Mouse (Mus musculus): ENCODE measurements around the gene Rpl21. TPM values are rescaled to one million over a fixed set of nuclear protein-coding genes. Genes with fewer than 3 reads are reported as not detected.

The Rpl21 gene
- polyA plus RNA-seq, 1 experiment from 2014 or later: 608 TPM

DNA sequence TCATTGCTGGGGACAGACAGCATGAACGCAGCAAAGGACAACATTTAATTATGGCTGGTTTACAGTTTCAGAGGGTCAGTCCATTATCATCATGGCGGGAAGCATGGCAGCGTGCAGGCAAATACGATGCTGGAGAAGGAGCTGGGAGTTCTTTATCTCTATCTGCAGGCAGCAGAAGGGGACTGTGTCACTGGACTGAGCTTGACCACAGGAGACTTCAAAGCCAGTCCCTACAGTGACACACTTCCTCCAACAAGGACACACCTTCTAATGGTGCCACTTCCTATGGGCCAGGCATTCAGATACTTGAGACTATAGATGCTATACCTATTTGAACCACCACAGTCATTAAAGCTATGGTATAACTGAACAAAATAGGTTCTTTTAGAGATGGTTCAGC lies 17.3 kb upstream of the Rpl21 start:
- Histone ChIP-seq H3K9me3 (replicated peaks; ENCODE audit: control insufficient read depth, low read length) (no peaks in the 10 kb centered on the region), H3K9ac (replicated peaks; ENCODE audit: low read length) (no peak overlapping the region), H3K27ac (replicated peaks; ENCODE audit: low read depth, low read length) (no peak overlapping the region), H3K4me3 (ENCODE audit: low read depth, low read length) (no peak overlapping the region), H3K4me2 (ENCODE audit: low read depth, low read length) (no peak overlapping the region), H3K4me1 (ENCODE audit: control insufficient read depth, insufficient read depth, low read length) (no peaks in the 10 kb centered on the region), H3K36me3 (replicated peaks; ENCODE audit: control insufficient read depth, insufficient read depth, low read depth, low read length) (no peaks in the 10 kb centered on the region), H3K27me3 (ENCODE audit: control insufficient read depth, insufficient read depth, low read length) (no peaks in the 10 kb centered on the region)
- ATAC-seq (replicated peaks; ENCODE audit: insufficient number of reproducible peaks, low FRiP score, low TSS enrichment, low read depth): no peak
- WGBS: 79% methylated on average over 4 of the region's 4 CpGs
- no peak for DNase-seq (ENCODE audit: low spot score)

DNA sequence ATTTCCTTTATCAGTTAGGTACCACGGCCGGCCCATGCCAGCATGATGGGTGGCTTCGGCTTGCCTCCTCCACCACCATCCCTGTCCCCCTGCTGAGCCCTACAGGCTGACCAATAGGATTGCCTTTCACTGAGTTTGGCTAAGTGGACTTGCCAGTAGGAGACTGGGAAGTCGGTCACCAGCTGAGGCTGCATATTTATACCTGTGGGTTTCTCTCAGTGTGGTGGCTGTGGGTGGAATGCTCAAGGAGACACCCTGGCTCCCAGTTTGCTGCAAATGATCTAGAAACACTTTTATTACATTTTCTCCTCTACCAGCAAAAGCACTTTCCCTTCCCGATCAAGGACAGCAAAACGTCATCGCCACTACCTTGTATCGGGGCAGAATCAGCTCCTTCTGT lies 15.1 kb upstream of the Rpl21 start:
- ATAC-seq (replicated peaks; ENCODE audit: insufficient number of reproducible peaks, low FRiP score, low TSS enrichment, low read depth) (no peak), DNase-seq (ENCODE audit: low spot score) (no peak)
- Histone ChIP-seq H3K4me3 (ENCODE audit: low read depth, low read length) (no peak overlapping the region), H3K36me3 (replicated peaks; ENCODE audit: control insufficient read depth, insufficient read depth, low read depth, low read length) (no peaks in the 10 kb centered on the region), H3K27me3 (ENCODE audit: control insufficient read depth, insufficient read depth, low read length) (no peaks in the 10 kb centered on the region), H3K9me3 (replicated peaks; ENCODE audit: control insufficient read depth, low read length) (no peaks in the 10 kb centered on the region), H3K9ac (replicated peaks; ENCODE audit: low read length) (no peak overlapping the region), H3K4me1 (ENCODE audit: control insufficient read depth, insufficient read depth, low read length) (no peaks in the 10 kb centered on the region), H3K4me2 (ENCODE audit: low read depth, low read length) (no peak overlapping the region), H3K27ac (replicated peaks; ENCODE audit: low read depth, low read length) (no peak overlapping the region)
- 87% methylated on average over 8 of the region's 8 CpGs for WGBS

DNA sequence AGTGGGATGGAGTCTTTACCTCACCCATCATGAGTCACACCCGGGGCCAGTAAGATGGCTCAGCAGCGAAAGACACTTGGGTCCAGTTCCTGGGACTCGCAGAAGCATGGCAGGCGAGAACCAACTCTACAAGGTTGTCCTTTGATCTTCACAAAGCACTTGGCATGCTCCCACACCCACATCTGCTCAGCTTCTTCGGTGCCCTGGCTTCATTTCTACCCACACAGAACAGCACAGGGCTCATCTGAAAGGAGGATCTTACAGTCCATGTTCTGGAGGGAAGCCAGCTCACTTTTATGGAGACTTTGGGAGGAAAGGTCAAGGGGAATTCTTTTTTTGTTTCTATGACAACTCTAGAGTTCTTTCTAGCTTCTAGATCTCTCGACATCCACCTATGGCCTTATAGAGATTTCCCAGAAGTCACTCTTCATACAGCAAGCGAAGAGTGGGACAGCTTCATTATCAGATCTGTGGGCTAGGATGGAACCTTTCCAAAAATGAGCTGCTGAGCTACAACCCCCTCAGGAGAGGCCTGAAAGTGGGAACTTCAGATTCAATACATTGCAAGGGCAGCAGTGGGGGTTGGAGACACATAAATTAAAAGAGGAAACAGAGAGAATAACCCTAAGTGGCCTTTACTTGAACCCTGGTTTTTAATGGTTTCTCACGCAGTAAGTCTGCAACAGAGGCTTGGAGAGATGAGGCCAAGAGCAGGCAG lies 13.6 kb upstream of the Rpl21 start:
- ATAC-seq (replicated peaks; ENCODE audit: insufficient number of reproducible peaks, low FRiP score, low TSS enrichment, low read depth): no peak
- 86% methylated on average over 8 of the region's 8 CpGs for WGBS
- H3K4me3 ChIP-seq (ENCODE audit: low read depth, low read length): no peak overlapping the region

DNA sequence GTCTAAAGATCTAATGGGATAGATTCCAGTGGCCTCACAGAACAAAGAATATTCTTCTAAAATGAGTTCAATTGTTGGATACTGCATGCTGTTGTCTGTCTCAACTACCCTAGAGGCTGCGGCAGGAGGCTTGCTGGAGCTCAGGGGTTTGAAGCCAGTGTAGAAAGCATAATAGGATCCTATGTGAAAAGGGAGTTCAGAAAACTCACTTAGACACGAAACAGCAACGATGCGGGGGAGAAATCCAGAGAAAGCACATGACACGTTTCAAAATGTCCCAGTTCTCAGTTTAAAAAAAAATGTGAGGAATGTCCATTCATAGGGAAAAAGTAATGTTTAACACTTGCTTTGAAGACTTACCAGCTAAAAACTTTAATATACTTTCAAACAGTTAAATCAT lies 9.7 kb upstream of the Rpl21 start:
- no peaks in the 10 kb centered on the region for H3K9me3 ChIP-seq (replicated peaks; ENCODE audit: control insufficient read depth, low read length)
- no peaks in the 10 kb centered on the region for H3K36me3 ChIP-seq (replicated peaks; ENCODE audit: control insufficient read depth, insufficient read depth, low read depth, low read length)
- H3K4me1 ChIP-seq (ENCODE audit: control insufficient read depth, insufficient read depth, low read length): no peaks in the 10 kb centered on the region
- DNase-seq (ENCODE audit: low spot score) (no peak), ATAC-seq (replicated peaks; ENCODE audit: insufficient number of reproducible peaks, low FRiP score, low TSS enrichment, low read depth) (no peak)
- H3K4me3 ChIP-seq (ENCODE audit: low read depth, low read length): no peak overlapping the region
- no peak overlapping the region for H3K9ac ChIP-seq (replicated peaks; ENCODE audit: low read length)
- no peak overlapping the region for H3K4me2 ChIP-seq (ENCODE audit: low read depth, low read length)
- WGBS: 86% methylated on average over 5 of the region's 5 CpGs
- H3K27me3 ChIP-seq (ENCODE audit: control insufficient read depth, insufficient read depth, low read length): no peaks in the 10 kb centered on the region
- H3K27ac ChIP-seq (replicated peaks; ENCODE audit: low read depth, low read length): no peak overlapping the region

More for the DNA sequence above, 13.6 kb upstream of the Rpl21 start:
- Histone ChIP-seq H3K4me2 (ENCODE audit: low read depth, low read length) (no peak overlapping the region), H3K27me3 (ENCODE audit: control insufficient read depth, insufficient read depth, low read length) (no peaks in the 10 kb centered on the region), H3K4me1 (ENCODE audit: control insufficient read depth, insufficient read depth, low read length) (no peaks in the 10 kb centered on the region), H3K36me3 (replicated peaks; ENCODE audit: control insufficient read depth, insufficient read depth, low read depth, low read length) (no peaks in the 10 kb centered on the region), H3K9me3 (replicated peaks; ENCODE audit: control insufficient read depth, low read length) (no peaks in the 10 kb centered on the region), H3K9ac (replicated peaks; ENCODE audit: low read length) (no peak overlapping the region), H3K27ac (replicated peaks; ENCODE audit: low read depth, low read length) (no peak overlapping the region)
- DNase-seq (ENCODE audit: low spot score): no peak

DNA sequence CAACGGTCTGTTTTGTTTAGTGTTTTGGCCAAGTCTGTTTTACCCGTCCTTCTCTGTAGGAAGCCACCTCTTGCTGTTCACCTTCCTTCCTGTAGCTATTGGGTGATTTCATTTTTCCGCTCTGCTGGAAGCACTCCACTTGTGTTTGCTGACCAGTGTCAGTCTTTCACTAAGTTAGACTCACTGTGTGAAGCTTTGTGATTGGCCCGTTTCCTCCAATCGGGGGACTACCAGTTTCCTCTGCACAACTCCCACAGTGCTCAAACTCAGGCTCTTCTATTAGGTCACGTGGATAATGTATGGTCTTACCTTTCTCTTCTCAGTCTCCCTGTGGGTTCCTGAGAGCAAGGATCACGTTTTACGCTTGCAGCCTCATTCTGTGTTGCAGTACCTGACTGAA lies 3.2 kb upstream of the Rpl21 start:
- no peaks in the 10 kb centered on the region; the same call in 1 of the 2 replicates for H3K36me3 ChIP-seq (replicated peaks; ENCODE audit: control insufficient read depth, insufficient read depth, low read depth, low read length)
- H3K4me2 ChIP-seq (ENCODE audit: low read depth, low read length): no peak overlapping the region
- H3K9me3 ChIP-seq (replicated peaks; ENCODE audit: control insufficient read depth, low read length): no peaks in the 10 kb centered on the region
- 51% methylated on average over 8 of the region's 8 CpGs for WGBS
- H3K4me1 ChIP-seq (ENCODE audit: control insufficient read depth, insufficient read depth, low read length): no peaks in the 10 kb centered on the region
- DNase-seq (ENCODE audit: low spot score): no peak
- H3K27ac ChIP-seq (replicated peaks; ENCODE audit: low read depth, low read length): no peak overlapping the region
- no peak overlapping the region for H3K9ac ChIP-seq (replicated peaks; ENCODE audit: low read length)
- H3K4me3 ChIP-seq (ENCODE audit: low read depth, low read length): no peak overlapping the region
- no peaks in the 10 kb centered on the region for H3K27me3 ChIP-seq (ENCODE audit: control insufficient read depth, insufficient read depth, low read length)
- no peak for ATAC-seq (replicated peaks; ENCODE audit: insufficient number of reproducible peaks, low FRiP score, low TSS enrichment, low read depth)

DNA sequence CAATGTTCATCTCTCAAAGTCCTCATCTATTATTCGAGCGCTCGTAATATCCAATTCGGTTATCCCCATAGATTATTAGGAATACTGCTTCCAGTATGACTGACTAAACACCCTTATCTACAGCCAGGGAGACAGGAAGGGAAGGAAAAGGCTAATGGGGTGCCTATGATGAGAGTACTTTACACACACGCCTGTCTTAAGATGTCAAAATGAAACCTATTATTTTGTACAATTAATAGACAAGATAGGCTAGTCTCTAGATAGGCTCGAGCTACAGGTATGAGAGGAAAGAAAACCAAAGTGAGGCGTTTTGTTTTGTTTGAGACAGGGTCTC lies 288 bp upstream of the Rpl21 start:
- H3K27ac ChIP-seq (replicated peaks; ENCODE audit: low read depth, low read length): no peak overlapping the region
- H3K36me3 ChIP-seq (replicated peaks; ENCODE audit: control insufficient read depth, insufficient read depth, low read depth, low read length): peaks cover 15% of the 10 kb centered on the region
- ATAC-seq (replicated peaks; ENCODE audit: insufficient number of reproducible peaks, low FRiP score, low TSS enrichment, low read depth) (no peak; the same call in 1 of the 2 replicates), DNase-seq (ENCODE audit: low spot score) (no peak)
- 51% methylated on average over 7 of the region's 7 CpGs for WGBS
- no peaks in the 10 kb centered on the region for H3K4me1 ChIP-seq (ENCODE audit: control insufficient read depth, insufficient read depth, low read length)
- no peaks in the 10 kb centered on the region for H3K9me3 ChIP-seq (replicated peaks; ENCODE audit: control insufficient read depth, low read length)
- peak overlapping the region; percentile 95; the same call in 1 of the 2 replicates for H3K4me3 ChIP-seq (ENCODE audit: low read depth, low read length)
- H3K27me3 ChIP-seq (ENCODE audit: control insufficient read depth, insufficient read depth, low read length): no peaks in the 10 kb centered on the region
- H3K4me2 ChIP-seq (ENCODE audit: low read depth, low read length): peak overlapping the region; percentile 41
- H3K9ac ChIP-seq (replicated peaks; ENCODE audit: low read length): peak overlapping the region; percentile 99

DNA sequence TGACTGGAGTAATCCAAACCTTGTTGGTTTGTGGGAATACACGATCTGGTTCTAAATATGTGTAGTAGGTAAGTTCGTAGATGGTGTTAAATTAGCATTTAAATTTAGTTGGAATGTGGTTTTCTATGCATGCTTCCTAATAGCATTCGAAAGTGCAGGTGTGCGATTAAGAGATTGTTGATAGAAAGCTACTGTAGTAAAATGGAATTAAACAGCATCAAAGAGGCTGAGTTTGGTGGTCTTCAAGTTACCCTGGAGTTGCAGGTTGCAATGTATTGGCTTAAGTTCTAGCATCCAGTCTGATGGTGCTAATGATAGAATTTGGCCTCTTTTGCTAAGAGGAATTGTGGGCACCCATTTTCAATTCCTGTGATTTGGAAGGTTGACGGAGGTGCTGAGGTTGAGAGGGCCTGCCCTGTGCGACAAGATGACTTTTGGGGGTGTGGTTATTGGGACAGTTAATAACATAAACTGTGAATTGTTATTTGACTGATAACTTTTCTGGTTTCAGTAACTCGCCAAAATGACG lies 1.0 kb downstream of the Rpl21 start:
- H3K27ac ChIP-seq (replicated peaks; ENCODE audit: low read depth, low read length): no peak overlapping the region
- peak overlapping the region; percentile 41 for H3K4me2 ChIP-seq (ENCODE audit: low read depth, low read length)
- H3K4me1 ChIP-seq (ENCODE audit: control insufficient read depth, insufficient read depth, low read length): no peaks in the 10 kb centered on the region
- 24% methylated on average over 8 of the region's 8 CpGs for WGBS
- H3K9me3 ChIP-seq (replicated peaks; ENCODE audit: control insufficient read depth, low read length): no peaks in the 10 kb centered on the region
- H3K9ac ChIP-seq (replicated peaks; ENCODE audit: low read length): peak overlapping the region; percentile 99
- DNase-seq (ENCODE audit: low spot score): no peak
- H3K27me3 ChIP-seq (ENCODE audit: control insufficient read depth, insufficient read depth, low read length): no peaks in the 10 kb centered on the region
- H3K4me3 ChIP-seq (ENCODE audit: low read depth, low read length): peak overlapping the region; percentile 95
- no peak for ATAC-seq (replicated peaks; ENCODE audit: insufficient number of reproducible peaks, low FRiP score, low TSS enrichment, low read depth)
- H3K36me3 ChIP-seq (replicated peaks; ENCODE audit: control insufficient read depth, insufficient read depth, low read depth, low read length): peaks cover 15% of the 10 kb centered on the region

DNA sequence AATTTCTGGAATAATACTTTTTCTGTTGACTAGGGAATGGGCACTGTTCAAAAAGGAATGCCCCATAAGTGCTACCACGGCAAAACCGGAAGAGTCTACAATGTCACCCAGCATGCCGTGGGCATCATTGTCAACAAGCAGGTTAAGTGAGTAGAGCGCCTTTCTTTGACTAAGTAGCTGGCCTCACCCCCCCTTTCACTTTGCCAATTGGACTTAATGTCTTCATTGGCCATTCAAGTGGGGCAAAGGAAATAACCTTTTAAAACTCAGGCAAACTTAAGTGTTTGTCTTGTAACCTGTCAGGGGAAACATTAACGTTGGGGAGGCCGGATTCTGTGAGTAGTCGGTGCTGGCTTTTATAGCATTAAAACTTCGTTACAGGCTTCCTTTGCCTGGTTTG lies 2.3 kb downstream of the Rpl21 start:
- H3K4me3 ChIP-seq (ENCODE audit: low read depth, low read length): no peak overlapping the region
- H3K27me3 ChIP-seq (ENCODE audit: control insufficient read depth, insufficient read depth, low read length): no peaks in the 10 kb centered on the region
- no peaks in the 10 kb centered on the region for H3K4me1 ChIP-seq (ENCODE audit: control insufficient read depth, insufficient read depth, low read length)
- no peak for ATAC-seq (replicated peaks; ENCODE audit: insufficient number of reproducible peaks, low FRiP score, low TSS enrichment, low read depth)
- H3K36me3 ChIP-seq (replicated peaks; ENCODE audit: control insufficient read depth, insufficient read depth, low read depth, low read length): peaks cover 15% of the 10 kb centered on the region
- H3K9me3 ChIP-seq (replicated peaks; ENCODE audit: control insufficient read depth, low read length): no peaks in the 10 kb centered on the region
- H3K4me2 ChIP-seq (ENCODE audit: low read depth, low read length): no peak overlapping the region
- H3K9ac ChIP-seq (replicated peaks; ENCODE audit: low read length): no peak overlapping the region
- 88% methylated on average over 8 of the region's 8 CpGs for WGBS
- H3K27ac ChIP-seq (replicated peaks; ENCODE audit: low read depth, low read length): no peak overlapping the region
- DNase-seq (ENCODE audit: low spot score): no peak

Data from embryonic facial prominence, embryonic 11.5 days (tissue).